Mouse (Mus musculus) ES-E14 (cell line): ENCODE measurements around the gene Papss1.

Experiments
- HCFC1 ChIP-seq: IDR thresholded peaks from 2 replicates; pipeline ENCODE4 v1.6.1; 2012; ENCODE audit warnings: low read length, inconsistent platforms, borderline replicate concordance; ENCODE audit not compliant: insufficient read depth
- MAFK ChIP-seq: IDR thresholded peaks from 2 replicates; pipeline ENCODE4 v1.6.1; 2014; ENCODE audit warnings: mild to moderate bottlenecking, low read depth, low read length, inconsistent platforms; ENCODE audit not compliant: insufficient read depth

GRCm38 (mm10) chr3:131637664-131638063 lies 73.1 kb downstream of the Papss1 start:
- TF ChIP-seq HCFC1 = no peak
- TF ChIP-seq MAFK = no peak
